Mouse (Mus musculus): ENCODE data around the gene Mief1. TPM values are rescaled to one million over a fixed set of nuclear protein-coding genes. Genes with fewer than 3 reads are reported as not detected.

The Mief1 gene
- 35.2 and 37.4 TPM in 2 replicates for polyA plus RNA-seq (2015; fragmentation: Nextera tagmentation; extraction: Ambion mirVana)

DNA sequence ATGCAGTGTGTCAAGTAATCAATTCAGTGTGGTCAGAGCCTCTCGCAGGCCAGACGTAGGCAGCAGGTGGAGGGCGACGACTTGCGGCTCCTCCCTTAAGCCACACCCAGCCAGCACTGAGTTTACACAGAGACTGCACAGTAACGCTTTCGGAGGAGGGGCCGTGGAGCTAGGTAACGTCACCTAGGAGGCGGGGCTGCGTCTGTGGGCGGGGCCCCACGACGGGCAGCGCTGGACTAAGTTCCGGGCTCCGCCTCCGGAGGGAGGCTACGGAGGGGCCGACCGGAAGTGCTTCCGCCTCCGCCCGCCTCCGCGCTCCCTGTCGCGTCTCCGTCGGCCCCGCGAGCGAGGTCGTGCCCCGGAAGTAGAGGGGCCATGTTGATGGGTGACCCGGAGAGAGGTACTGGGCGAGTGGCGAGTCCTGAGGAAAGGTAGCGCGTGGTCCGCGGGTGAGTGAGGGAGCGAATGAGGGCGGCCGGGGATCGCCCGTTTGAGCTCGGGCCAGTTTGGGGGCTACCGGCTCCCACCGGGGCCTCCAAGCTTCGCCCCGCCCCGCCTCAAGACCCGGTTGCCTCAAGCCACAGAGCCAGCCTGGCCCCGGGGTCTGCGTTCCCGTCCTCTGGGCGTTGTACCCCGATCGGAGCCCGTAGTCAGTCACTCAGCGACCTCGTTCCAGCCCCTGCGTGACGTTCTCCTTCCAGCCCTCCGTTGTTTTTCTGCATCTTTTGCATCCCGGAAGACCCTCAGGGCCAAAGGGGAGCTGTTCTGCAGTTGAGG, at the start of gene Mief1:
Gene Mief1 (plus strand): TSS at position 286 of the 777 bp plus-strand sequence.
- Histone ChIP-seq H3K4me2 (ENCODE audit: low read length) (peak within 1 kb of the TSS; percentile 79), H3K27ac (ENCODE audit: low read length) (peak within 1 kb of the TSS; percentile 83), H3K9ac (ENCODE audit: low read depth, low read length) (peak within 1 kb of the TSS; percentile 83), H3K9me3 (replicated peaks; ENCODE audit: control insufficient read depth, low read length, poor library complexity, severe bottlenecking) (no peaks in the 10 kb centered on the region), H3K4me1 (ENCODE audit: control insufficient read depth, insufficient read depth, low read length) (peaks cover 11% of the 10 kb centered on the region), H3K27me3 (ENCODE audit: control insufficient read depth, insufficient read depth, low read depth, low read length) (no peaks in the 10 kb centered on the region), H3K4me3 (ENCODE audit: low read depth, low read length) (peak within 1 kb of the TSS; percentile 74), H3K36me3 (ENCODE audit: control insufficient read depth, insufficient read depth, low read length) (no peaks in the 10 kb centered on the region; the same call in 1 of the 2 replicates)
- ATAC-seq, result peak; percentile 96
- WGBS, result under 1% methylated on average over 63 of the region's 67 CpGs

DNA sequence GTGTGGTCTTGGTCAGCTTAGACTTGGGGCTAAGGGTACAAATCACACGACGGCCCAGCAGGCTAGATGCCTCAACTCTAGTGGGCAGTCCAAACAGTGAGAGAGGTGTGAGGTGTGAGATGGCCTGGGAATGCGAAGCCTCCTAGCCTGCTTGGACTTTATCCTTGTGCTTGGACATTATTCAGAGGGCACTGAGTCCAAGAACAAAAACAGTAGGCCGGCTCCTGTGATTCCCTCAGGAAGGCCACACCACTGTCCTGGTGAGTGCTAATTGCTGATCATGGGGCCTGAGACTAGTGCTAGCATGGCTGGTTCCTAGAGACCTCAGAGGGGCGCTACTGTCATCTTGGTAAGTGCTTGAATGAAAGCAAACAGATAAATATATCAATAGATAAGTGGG, 44.9 kb upstream of the Mief1 start:
- no peak for ATAC-seq
- Histone ChIP-seq H3K4me3 (ENCODE audit: low read depth, low read length) (no peak overlapping the region), H3K4me1 (ENCODE audit: control insufficient read depth, insufficient read depth, low read length) (no peaks in the 10 kb centered on the region), H3K36me3 (ENCODE audit: control insufficient read depth, insufficient read depth, low read length) (no peaks in the 10 kb centered on the region), H3K27ac (ENCODE audit: low read length) (no peak overlapping the region), H3K4me2 (ENCODE audit: low read length) (no peak overlapping the region), H3K27me3 (ENCODE audit: control insufficient read depth, insufficient read depth, low read depth, low read length) (no peaks in the 10 kb centered on the region), H3K9me3 (replicated peaks; ENCODE audit: control insufficient read depth, low read length, poor library complexity, severe bottlenecking) (no peaks in the 10 kb centered on the region), H3K9ac (ENCODE audit: low read depth, low read length) (no peak overlapping the region)
- WGBS, result 85% methylated on average over 5 of the region's 5 CpGs

DNA sequence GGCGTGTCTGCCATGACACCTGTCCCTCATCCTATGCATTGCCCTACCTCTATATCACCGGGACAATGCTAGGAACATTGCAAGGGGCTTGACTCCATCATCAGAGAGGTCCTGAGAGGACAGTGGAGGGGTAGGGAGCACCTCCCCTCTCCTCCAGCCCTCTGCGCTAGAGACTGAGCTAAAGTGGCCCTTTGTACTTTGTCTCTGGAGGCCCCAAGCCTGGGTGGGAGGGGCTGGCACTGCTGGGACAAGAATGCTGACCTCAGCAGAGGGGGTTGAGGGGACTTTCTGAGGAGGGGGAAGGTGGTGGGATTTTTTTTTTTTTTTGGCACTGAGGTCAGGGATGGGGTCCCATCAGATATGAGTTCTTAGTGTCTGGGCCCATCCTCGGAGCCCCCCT, 43.7 kb upstream of the Mief1 start:
- Histone ChIP-seq H3K27ac (ENCODE audit: low read length) (no peak overlapping the region), H3K4me1 (ENCODE audit: control insufficient read depth, insufficient read depth, low read length) (no peaks in the 10 kb centered on the region), H3K9me3 (replicated peaks; ENCODE audit: control insufficient read depth, low read length, poor library complexity, severe bottlenecking) (no peaks in the 10 kb centered on the region), H3K27me3 (ENCODE audit: control insufficient read depth, insufficient read depth, low read depth, low read length) (no peaks in the 10 kb centered on the region), H3K36me3 (ENCODE audit: control insufficient read depth, insufficient read depth, low read length) (no peaks in the 10 kb centered on the region), H3K4me3 (ENCODE audit: low read depth, low read length) (no peak overlapping the region), H3K9ac (ENCODE audit: low read depth, low read length) (no peak overlapping the region), H3K4me2 (ENCODE audit: low read length) (no peak overlapping the region)
- no peak for ATAC-seq
- 67% methylated on average over 4 of the region's 4 CpGs for WGBS

DNA sequence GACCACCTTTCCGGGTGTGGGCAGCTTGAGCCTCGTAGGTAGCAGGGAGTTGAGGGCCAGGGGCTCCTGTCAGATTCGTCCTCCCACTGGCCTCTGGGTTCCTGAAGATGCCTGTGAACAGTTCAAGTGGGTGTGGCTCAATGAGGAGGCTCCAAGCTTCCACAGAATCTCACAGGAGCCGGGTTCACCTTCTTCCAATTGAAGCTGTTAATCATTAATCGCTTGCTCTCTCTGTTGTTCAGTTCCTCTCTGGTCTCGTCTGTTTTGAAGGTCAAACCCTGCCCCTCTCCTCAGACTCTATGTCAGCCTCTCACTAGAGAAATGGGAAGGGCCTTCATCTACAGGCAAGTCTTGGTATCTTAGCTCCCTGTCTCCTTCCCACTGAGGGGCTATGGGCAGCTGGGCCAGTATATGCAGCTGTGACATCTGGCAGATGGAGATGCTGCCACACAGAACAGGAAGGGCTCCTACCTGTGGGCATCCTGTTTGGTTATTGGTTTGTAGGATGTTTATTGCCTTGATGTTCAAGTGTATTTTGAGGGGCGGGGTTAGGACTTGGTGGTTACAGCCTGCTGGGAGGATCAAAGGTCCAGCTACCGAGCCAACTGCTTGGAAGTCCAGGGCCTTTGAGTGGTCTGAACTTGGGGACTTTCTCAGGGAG, 42.1 kb upstream of the Mief1 start:
- Histone ChIP-seq H3K4me3 (ENCODE audit: low read depth, low read length) (no peak overlapping the region), H3K4me1 (ENCODE audit: control insufficient read depth, insufficient read depth, low read length) (no peaks in the 10 kb centered on the region), H3K36me3 (ENCODE audit: control insufficient read depth, insufficient read depth, low read length) (no peaks in the 10 kb centered on the region), H3K27me3 (ENCODE audit: control insufficient read depth, insufficient read depth, low read depth, low read length) (no peaks in the 10 kb centered on the region), H3K27ac (ENCODE audit: low read length) (no peak overlapping the region), H3K9ac (ENCODE audit: low read depth, low read length) (no peak overlapping the region), H3K4me2 (ENCODE audit: low read length) (no peak overlapping the region), H3K9me3 (replicated peaks; ENCODE audit: control insufficient read depth, low read length, poor library complexity, severe bottlenecking) (no peaks in the 10 kb centered on the region)
- WGBS, result 74% methylated on average over 8 of the region's 8 CpGs
- ATAC-seq, result no peak

DNA sequence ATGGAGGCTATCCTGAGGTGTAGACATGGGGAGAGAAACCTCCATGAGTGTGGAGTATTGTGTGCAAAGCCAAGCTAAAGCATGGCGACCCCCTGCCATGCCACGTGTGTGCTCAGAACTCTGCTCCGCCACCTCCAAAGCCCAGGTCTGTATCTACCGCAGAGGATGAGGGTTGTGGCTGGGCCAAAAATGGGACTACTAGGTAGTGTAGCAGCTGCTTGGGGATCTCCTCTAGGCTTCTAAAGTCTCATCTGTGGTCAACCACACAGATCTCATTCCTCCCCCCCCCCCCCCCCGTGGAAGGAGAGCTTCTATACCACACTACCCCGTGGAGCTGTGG, 41.6 kb upstream of the Mief1 start:
- Histone ChIP-seq H3K27me3 (ENCODE audit: control insufficient read depth, insufficient read depth, low read depth, low read length) (no peaks in the 10 kb centered on the region), H3K27ac (ENCODE audit: low read length) (no peak overlapping the region), H3K4me1 (ENCODE audit: control insufficient read depth, insufficient read depth, low read length) (no peaks in the 10 kb centered on the region), H3K36me3 (ENCODE audit: control insufficient read depth, insufficient read depth, low read length) (no peaks in the 10 kb centered on the region), H3K4me3 (ENCODE audit: low read depth, low read length) (no peak overlapping the region), H3K9ac (ENCODE audit: low read depth, low read length) (no peak overlapping the region), H3K4me2 (ENCODE audit: low read length) (no peak overlapping the region), H3K9me3 (replicated peaks; ENCODE audit: control insufficient read depth, low read length, poor library complexity, severe bottlenecking) (no peaks in the 10 kb centered on the region)
- ATAC-seq, result no peak
- 91% methylated on average over 5 of the region's 6 CpGs for WGBS

DNA sequence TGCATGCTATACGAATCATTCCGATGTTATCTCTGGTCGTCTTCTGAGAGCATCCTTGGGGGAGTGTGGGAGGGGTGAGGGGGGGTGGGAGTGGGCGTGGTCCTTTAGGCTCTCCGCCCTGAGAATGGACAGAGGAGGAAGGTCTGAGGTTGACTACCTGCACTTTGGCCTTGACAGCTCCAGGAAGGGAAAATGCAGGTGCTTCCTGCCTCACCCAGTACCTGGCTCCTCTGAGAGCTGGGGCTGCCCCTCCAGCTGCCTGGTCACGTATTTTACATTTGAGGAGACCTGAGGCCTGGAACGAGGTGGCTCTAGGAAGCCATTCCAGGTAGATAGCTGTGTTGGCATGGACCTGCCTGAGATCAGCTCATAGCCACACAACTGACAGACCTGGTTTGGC, 41.0 kb upstream of the Mief1 start:
- 89% methylated on average over 7 of the region's 7 CpGs for WGBS
- no peaks in the 10 kb centered on the region for H3K9me3 ChIP-seq (replicated peaks; ENCODE audit: control insufficient read depth, low read length, poor library complexity, severe bottlenecking)
- H3K27me3 ChIP-seq (ENCODE audit: control insufficient read depth, insufficient read depth, low read depth, low read length), result no peaks in the 10 kb centered on the region
- H3K4me3 ChIP-seq (ENCODE audit: low read depth, low read length), result no peak overlapping the region
- no peak overlapping the region for H3K9ac ChIP-seq (ENCODE audit: low read depth, low read length)
- ATAC-seq, result no peak
- H3K27ac ChIP-seq (ENCODE audit: low read length), result no peak overlapping the region
- no peaks in the 10 kb centered on the region for H3K36me3 ChIP-seq (ENCODE audit: control insufficient read depth, insufficient read depth, low read length)
- H3K4me2 ChIP-seq (ENCODE audit: low read length), result no peak overlapping the region
- no peaks in the 10 kb centered on the region for H3K4me1 ChIP-seq (ENCODE audit: control insufficient read depth, insufficient read depth, low read length)

DNA sequence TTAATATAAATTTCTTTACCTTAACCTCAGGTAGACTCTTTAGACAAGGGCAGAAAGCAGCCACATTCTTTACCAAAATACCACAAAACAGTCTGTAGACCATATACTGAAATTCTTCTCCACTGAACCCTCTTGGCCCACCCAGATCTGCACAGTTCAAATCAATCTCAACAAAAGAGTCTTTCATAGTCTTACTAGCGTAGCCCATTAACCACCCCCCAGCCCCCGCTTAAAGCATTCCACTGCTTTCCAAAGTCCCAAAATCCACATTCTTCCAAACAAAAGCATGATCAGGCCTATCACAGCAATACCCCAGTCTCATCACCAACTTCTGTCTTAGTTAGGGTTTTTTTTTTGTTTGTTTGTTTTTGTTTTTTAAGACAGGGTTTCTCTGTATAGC, 34.3 kb upstream of the Mief1 start:
- Histone ChIP-seq H3K27me3 (ENCODE audit: control insufficient read depth, insufficient read depth, low read depth, low read length) (no peaks in the 10 kb centered on the region), H3K36me3 (ENCODE audit: control insufficient read depth, insufficient read depth, low read length) (no peaks in the 10 kb centered on the region), H3K9me3 (replicated peaks; ENCODE audit: control insufficient read depth, low read length, poor library complexity, severe bottlenecking) (no peaks in the 10 kb centered on the region), H3K4me1 (ENCODE audit: control insufficient read depth, insufficient read depth, low read length) (no peaks in the 10 kb centered on the region), H3K4me3 (ENCODE audit: low read depth, low read length) (no peak overlapping the region), H3K9ac (ENCODE audit: low read depth, low read length) (no peak overlapping the region), H3K27ac (ENCODE audit: low read length) (no peak overlapping the region), H3K4me2 (ENCODE audit: low read length) (no peak overlapping the region)
- 45% methylated on average over 2 of the region's 2 CpGs for WGBS
- ATAC-seq, result no peak

DNA sequence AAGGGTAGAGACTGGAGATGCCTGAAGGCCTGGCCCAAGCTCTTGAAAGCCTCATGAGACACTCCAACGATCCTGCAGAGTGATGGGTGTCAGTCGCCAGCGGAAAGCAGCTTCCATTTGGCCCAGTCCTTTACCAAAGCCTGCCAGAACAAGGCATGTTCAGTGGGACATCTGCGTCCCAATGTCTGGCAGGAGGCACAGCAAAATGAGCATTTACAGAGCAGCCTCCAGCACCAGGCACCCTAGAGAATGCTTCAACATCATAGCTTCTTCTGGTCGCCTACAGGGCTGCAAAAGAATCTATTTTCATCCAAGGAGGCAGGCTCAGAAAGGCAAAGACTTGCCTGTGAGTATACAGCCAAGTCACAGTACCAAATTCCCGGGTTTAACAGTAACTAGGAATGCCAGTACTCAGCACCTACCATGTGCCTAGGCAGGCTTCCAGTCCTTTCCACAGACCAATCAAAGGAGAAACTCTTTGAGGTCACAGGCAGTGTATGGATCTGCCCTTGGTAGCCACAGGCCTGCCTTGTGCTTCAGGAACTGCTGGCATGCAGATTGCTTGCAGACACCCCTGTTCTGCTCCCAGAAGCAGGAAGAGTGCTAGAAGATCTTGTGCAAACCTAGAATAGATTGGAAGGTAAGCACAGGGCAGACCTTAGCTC, 31.6 kb upstream of the Mief1 start:
- H3K9ac ChIP-seq (ENCODE audit: low read depth, low read length), result no peak overlapping the region
- ATAC-seq, result no peak
- H3K4me3 ChIP-seq (ENCODE audit: low read depth, low read length), result no peak overlapping the region
- H3K27me3 ChIP-seq (ENCODE audit: control insufficient read depth, insufficient read depth, low read depth, low read length), result no peaks in the 10 kb centered on the region
- WGBS, result 87% methylated on average over 6 of the region's 6 CpGs
- no peak overlapping the region for H3K27ac ChIP-seq (ENCODE audit: low read length)
- H3K36me3 ChIP-seq (ENCODE audit: control insufficient read depth, insufficient read depth, low read length), result no peaks in the 10 kb centered on the region
- no peak overlapping the region for H3K4me2 ChIP-seq (ENCODE audit: low read length)
- H3K9me3 ChIP-seq (replicated peaks; ENCODE audit: control insufficient read depth, low read length, poor library complexity, severe bottlenecking), result no peaks in the 10 kb centered on the region
- no peaks in the 10 kb centered on the region for H3K4me1 ChIP-seq (ENCODE audit: control insufficient read depth, insufficient read depth, low read length)

DNA sequence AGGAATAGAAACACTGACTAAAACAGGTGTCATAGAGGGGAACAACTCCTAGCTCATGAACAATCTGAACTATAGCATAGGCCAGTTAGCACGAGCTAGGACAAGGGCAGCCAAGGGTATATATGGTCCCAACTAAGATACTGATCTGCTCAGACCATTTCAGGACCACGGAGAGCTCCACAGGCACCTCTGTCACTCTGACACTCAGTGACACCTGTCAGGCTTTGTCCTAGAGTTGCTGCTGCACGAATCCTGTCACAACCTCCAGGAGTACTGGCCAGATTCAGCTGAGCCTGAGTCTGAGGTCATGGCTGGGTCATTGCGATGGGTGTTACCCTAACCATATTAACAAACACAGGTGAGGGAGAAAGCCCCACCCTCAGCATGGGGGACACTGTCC, 30.4 kb upstream of the Mief1 start:
- H3K9ac ChIP-seq (ENCODE audit: low read depth, low read length), result no peak overlapping the region
- 38% methylated on average over 4 of the region's 4 CpGs for WGBS

More for the DNA sequence above, 30.4 kb upstream of the Mief1 start:
- Histone ChIP-seq H3K4me2 (ENCODE audit: low read length) (no peak overlapping the region), H3K36me3 (ENCODE audit: control insufficient read depth, insufficient read depth, low read length) (no peaks in the 10 kb centered on the region), H3K4me3 (ENCODE audit: low read depth, low read length) (no peak overlapping the region), H3K27me3 (ENCODE audit: control insufficient read depth, insufficient read depth, low read depth, low read length) (no peaks in the 10 kb centered on the region), H3K27ac (ENCODE audit: low read length) (no peak overlapping the region), H3K9me3 (replicated peaks; ENCODE audit: control insufficient read depth, low read length, poor library complexity, severe bottlenecking) (no peaks in the 10 kb centered on the region), H3K4me1 (ENCODE audit: control insufficient read depth, insufficient read depth, low read length) (no peaks in the 10 kb centered on the region)
- ATAC-seq, result no peak

Data from midbrain, embryonic 16.5 days (tissue).